ENCODE assay signal across 7 mouse cellular contexts in genomic region chr13:21279559-21279958, GRCm38 (mm10). TPM values are rescaled to one million over a fixed set of nuclear protein-coding genes. Genes with fewer than 3 reads are reported as not detected.
A peak's percentile ranks its signal among the peaks of the same experiment; 100 is the strongest.
DNase-seq lines count a peak whose midpoint lies in the region; ATAC-seq and TF ChIP-seq lines count a peak whose summit lies in the region.

No protein-coding gene starts in this region.

- H3K4me2 ChIP-seq in intestine, postnatal 0 days (replicated peaks; ENCODE audit: low read depth): peak overlapping the region; percentile 72
- peak overlapping the region; percentile 44 for H3K4me2 ChIP-seq in midbrain, embryonic 11.5 days

- no peaks in the 10 kb centered on the region for H3K4me1 ChIP-seq in intestine, postnatal 0 days (replicated peaks; ENCODE audit: control insufficient read depth, insufficient read depth, low read length)
- H3K4me1 ChIP-seq in midbrain, embryonic 11.5 days (ENCODE audit: control insufficient read depth, insufficient read depth, low read length): 0 out of 2 replicates have a peak, but pooled peaks cover 2% of the 10 kb centered on the region

- H3K36me3 ChIP-seq in intestine, postnatal 0 days (ENCODE audit: control insufficient read depth, insufficient read depth): no peaks in the 10 kb centered on the region
- H3K36me3 ChIP-seq in midbrain, embryonic 11.5 days (ENCODE audit: control insufficient read depth, insufficient read depth, low read length): no peaks in the 10 kb centered on the region

- DNase-seq in adrenal gland, postnatal 14 days: peak; percentile 85
- peak; percentile 95 for DNase-seq in embryo, embryonic 9.5 days (ENCODE audit: extremely low spot score)
- peak; percentile 76 to 86 for DNase-seq in left cerebral cortex, postnatal 36 days (ENCODE audit: low spot score in 2 of 2)
- peak; percentile 100 for DNase-seq in midbrain, embryonic 11.5 days (ENCODE audit: low spot score, missing footprints)
- peak; percentile 74 for DNase-seq in right cerebral cortex, postnatal 4 days

- no peaks in the 10 kb centered on the region; the same call in 1 of the 2 replicates for H3K27me3 ChIP-seq in intestine, postnatal 0 days (replicated peaks; ENCODE audit: control insufficient read depth, insufficient read depth, low read length)
- H3K27me3 ChIP-seq in midbrain, embryonic 11.5 days (ENCODE audit: control insufficient read depth, insufficient read depth, low read length): no peaks in the 10 kb centered on the region

- no peak overlapping the region for H3K9ac ChIP-seq in intestine, postnatal 0 days (ENCODE audit: low read depth, low read length)
- H3K9ac ChIP-seq in midbrain, embryonic 11.5 days (ENCODE audit: low read length): peak overlapping the region; percentile 41; the same call in 1 of the 2 replicates

- H3K4me3 ChIP-seq in intestine, postnatal 0 days (ENCODE audit: low read depth, low read length): peak overlapping the region; percentile 55
- peak overlapping the region; percentile 43 for H3K4me3 ChIP-seq in midbrain, embryonic 11.5 days (ENCODE audit: low read depth, low read length)

- no peak for TF ChIP-seq CTCF in intestine, postnatal 0 days (IDR thresholded peaks at IDR 0.05; ENCODE audit: low read depth)

- WGBS in intestine, postnatal 0 days: 2% methylated on average over 13 of the region's 13 CpGs
- under 1% methylated on average over 13 of the region's 13 CpGs for WGBS in midbrain, embryonic 11.5 days

- intact Hi-C loops in left cerebral cortex, postnatal 36 days (cut with DNase I): loop anchor here (2.0 to 5.0 kb wide), 2 partner anchors 15 to 107 kb away; no protein-coding TSS in a partner anchor

- no peaks in the 10 kb centered on the region for H3K9me3 ChIP-seq in intestine, postnatal 0 days (ENCODE audit: control insufficient read depth)
- H3K9me3 ChIP-seq in midbrain, embryonic 11.5 days (ENCODE audit: control insufficient read depth, low read length): no peaks in the 10 kb centered on the region

- no peak overlapping the region for H3K27ac ChIP-seq in intestine, postnatal 0 days (ENCODE audit: low read depth, low read length)
- no peak overlapping the region for H3K27ac ChIP-seq in midbrain, embryonic 11.5 days (ENCODE audit: low read depth, low read length)

- ATAC-seq in granulocyte monocyte progenitor cell, adult 5-6 weeks (replicated peaks; ENCODE audit: poor library complexity, severe bottlenecking): peak; percentile 78
- ATAC-seq in intestine, postnatal 0 days: peak; percentile 59; the same call in 1 of the 2 replicates
- ATAC-seq in midbrain, embryonic 11.5 days (ENCODE audit: low FRiP score): peak; percentile 67

RNA-seq across cellular contexts. Expression of gene Gpx5, which starts 13.0 kb away (rescaled TPM):
- total RNA-seq in adrenal gland, postnatal 14 days (2021): not detected in 2 replicates
- not detected in 2 replicates for total RNA-seq in granulocyte monocyte progenitor cell, adult 5-6 weeks (2014; fragmentation: Nextera tagmentation)
- total RNA-seq in granulocyte monocyte progenitor cell, adult 5-6 weeks (2017): not detected in 2 replicates
- not detected in 2 replicates for polyA plus RNA-seq in intestine, postnatal 0 days (2015; fragmentation: Nextera tagmentation; extraction: Ambion mirVana)
- not detected for total RNA-seq in left cerebral cortex, postnatal 36 days (2021)
- not detected in 2 replicates for polyA plus RNA-seq in midbrain, embryonic 11.5 days (2014; fragmentation: Nextera tagmentation; extraction: Ambion mirVana)

RNA-seq across cellular contexts. Expression of gene Gpx6, which starts 32.4 kb away (rescaled TPM):
- not detected in 2 replicates for total RNA-seq in adrenal gland, postnatal 14 days (2021)
- not detected in 2 replicates for total RNA-seq in granulocyte monocyte progenitor cell, adult 5-6 weeks (2014; fragmentation: Nextera tagmentation)
- not detected in 2 replicates for total RNA-seq in granulocyte monocyte progenitor cell, adult 5-6 weeks (2017)
- not detected in 2 replicates for polyA plus RNA-seq in intestine, postnatal 0 days (2015; fragmentation: Nextera tagmentation; extraction: Ambion mirVana)
- total RNA-seq in left cerebral cortex, postnatal 36 days (2021): not detected
- not detected in 2 replicates for polyA plus RNA-seq in midbrain, embryonic 11.5 days (2014; fragmentation: Nextera tagmentation; extraction: Ambion mirVana)
